Mouse (Mus musculus) liver, embryonic 14.5 days (tissue): ENCODE measurements at regions not wholly inside any gene's neighbourhood (a gene's known extent, or its start where the extent isn't known, plus 50 kb on each side); places are given as distances from the start of the nearest gene placed in this dataset.

Experiments used
- ATAC-seq: fragments of 200-750 bp; cut with Nextera tagmentation; 2 replicates; pipeline ENCODE4 v1.8.0; 2017; ENCODE audit warnings: moderate number of reproducible peaks, mild to moderate bottlenecking, moderate library complexity; ENCODE audit not compliant: insufficient read depth
- DNase-seq, 3 experiments: peaks; one replicate each; pipeline ENCODE4 v3.0.0-alpha.2; 2012 to 2013; ENCODE audit warnings: low read depth in 3 of 3, low spot score in 3 of 3
- H3K27ac ChIP-seq: fragments of 300-500 bp; sonication (generic); 2 replicates; pipeline ENCODE4 v1.5.1; 2014; ENCODE audit warnings: moderate library complexity, mild to moderate bottlenecking, control low read depth, inconsistent platforms
- H3K27me3 ChIP-seq: fragments of 300-500 bp; sonication (generic); 2 replicates; pipeline ENCODE4 v1.6.1; 2014; ENCODE audit warnings: mild to moderate bottlenecking, low read length, moderate library complexity; ENCODE audit not compliant: control insufficient read depth, insufficient read depth
- H3K36me3 ChIP-seq: fragments of 300-500 bp; sonication (generic); replicated peaks from 2 replicates; pipeline ENCODE4 v1.6.1; 2014; ENCODE audit warnings: low read depth; ENCODE audit not compliant: control insufficient read depth, insufficient read depth
- H3K4me1 ChIP-seq, 2 experiments: fragments of 200-500 bp in 1 of 2; fragments of 300-500 bp in 1 of 2; sonication (generic) in 1 of 2; replicated peaks; 2 replicates each; pipeline ENCODE4 v1.6.1; 2012 to 2014; ENCODE audit warnings: antibody characterized with exemption in 1 of 2, inconsistent platforms in 1 of 2, low read length in 1 of 2; ENCODE audit not compliant: control insufficient read depth in 2 of 2, insufficient read depth in 2 of 2
- H3K4me2 ChIP-seq: fragments of 300-500 bp; sonication (generic); 2 replicates; pipeline ENCODE4 v1.6.1; 2014; ENCODE audit warnings: low read depth, mild to moderate bottlenecking, control low read depth, moderate library complexity
- H3K4me3 ChIP-seq, 2 experiments: fragments of 200-500 bp in 1 of 2; fragments of 300-500 bp in 1 of 2; sonication (generic) in 1 of 2; 2 replicates each; pipeline ENCODE4 v1.5.1; 2012 to 2014; ENCODE audit warnings: low read depth in 2 of 2, low read length in 2 of 2, mild to moderate bottlenecking in 2 of 2, control low read depth in 1 of 2, inconsistent platforms in 1 of 2, moderate library complexity in 1 of 2; ENCODE audit not compliant: insufficient read depth in 1 of 2
- H3K9ac ChIP-seq: fragments of 300-500 bp; sonication (generic); replicated peaks from 2 replicates; pipeline ENCODE4 v1.6.1; 2014; ENCODE audit warnings: mild to moderate bottlenecking, control low read depth, moderate library complexity
- H3K9me3 ChIP-seq: fragments of 300-500 bp; sonication (generic); 2 replicates; pipeline ENCODE4 v1.6.1; 2016; ENCODE audit warnings: low read length, mixed read lengths; ENCODE audit not compliant: control insufficient read depth
- CTCF ChIP-seq: IDR thresholded peaks from 2 replicates; pipeline ENCODE4 v1.5.1; 2016; ENCODE audit warnings: antibody characterized with exemption, low read depth, control low read depth
- EP300 ChIP-seq: IDR thresholded peaks from 2 replicates; pipeline ENCODE4 v1.6.1; 2016; ENCODE audit warnings: antibody characterized with exemption, low read depth
- WGBS: fragments of 180-500 bp; shearing (Covaris S2); extraction: QIAGEN DNeasy Blood & Tissue Kit; methylation state at CpG from one replicate; pipeline ENCODE4 v1.1.7; 2014; ENCODE audit not compliant: insufficient replicate concordance; 5-methylcytosine and 5-hydroxymethylcytosine counted together

DNA sequence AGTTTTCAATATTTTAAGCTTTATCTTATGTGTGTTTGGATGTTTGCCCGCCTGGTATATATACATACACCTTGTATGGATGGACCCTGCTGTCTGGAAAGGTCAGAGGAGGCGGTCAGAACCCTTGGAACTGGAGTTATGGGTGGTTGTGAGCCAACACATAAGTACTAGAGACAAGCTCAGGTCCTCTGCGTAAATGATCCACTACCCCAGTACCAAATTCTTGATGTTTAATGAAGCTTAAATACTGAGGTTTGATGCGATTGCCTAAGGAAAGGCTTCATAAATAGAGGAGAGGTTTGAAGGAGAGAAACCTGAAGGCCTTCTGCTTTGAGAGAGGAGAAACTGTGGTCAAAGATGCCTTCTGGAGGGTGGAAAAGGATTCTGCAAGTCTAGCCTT, 388.8 kb downstream of the Med10 start:
- H3K27me3 ChIP-seq, result no peaks in the 10 kb centered on the region

DNA sequence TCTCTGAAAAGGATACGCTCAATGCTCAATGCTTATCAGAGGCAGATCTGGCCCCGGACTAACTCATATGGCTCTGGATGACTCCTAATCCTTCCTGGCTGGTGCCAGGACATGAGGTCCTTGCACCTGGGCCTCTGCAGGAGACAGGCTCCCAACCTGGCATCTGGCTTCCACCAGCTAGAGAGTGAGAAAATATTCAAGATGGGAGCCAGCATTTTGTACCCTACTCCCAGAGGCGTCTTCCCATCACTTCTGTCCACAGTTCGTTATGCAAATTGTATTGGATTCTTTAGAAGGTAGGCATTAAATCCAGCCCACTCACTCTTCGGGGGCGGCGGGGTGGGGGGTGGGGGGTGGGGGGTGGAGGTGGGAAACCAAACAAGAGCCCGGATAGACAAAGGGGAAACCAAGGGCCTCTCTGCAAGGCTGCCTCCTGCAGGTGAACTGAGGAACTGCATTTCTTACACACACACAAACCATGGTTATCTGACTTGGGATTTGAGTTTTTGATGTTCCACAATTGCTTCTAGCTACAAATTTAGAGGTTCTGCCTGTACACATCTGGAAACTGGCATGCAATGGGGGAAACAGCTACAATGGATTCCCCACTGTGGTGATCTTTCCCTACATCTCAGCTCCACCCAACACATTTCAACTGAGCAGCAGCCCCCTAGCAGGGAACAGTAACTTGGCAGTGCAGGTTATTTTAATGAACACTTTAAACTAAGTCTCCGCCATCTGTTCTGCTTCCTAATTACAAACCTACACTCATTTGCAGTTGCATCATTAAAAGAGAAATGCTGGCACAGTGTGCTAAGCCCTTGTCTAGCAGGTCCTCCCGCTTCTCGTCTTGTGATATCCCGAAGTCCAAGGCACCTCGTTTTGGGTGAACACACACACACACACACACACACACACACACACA, 390.2 kb downstream of the Med10 start:
- H3K9ac ChIP-seq, result no peak overlapping the region
- H3K9me3 ChIP-seq, result no peaks in the 10 kb centered on the region
- H3K4me1 ChIP-seq, result no peaks in the 10 kb centered on the region
- no peak overlapping the region for H3K27ac ChIP-seq
- H3K27me3 ChIP-seq, result no peaks in the 10 kb centered on the region
- H3K36me3 ChIP-seq, result no peaks in the 10 kb centered on the region
- TF ChIP-seq EP300 (no peak), CTCF (no peak; the same call in 1 of the 2 replicates)
- H3K4me2 ChIP-seq, result no peak overlapping the region
- no peak for ATAC-seq
- no peak for DNase-seq
- H3K4me3 ChIP-seq, result no peak overlapping the region
- 60% methylated on average over 13 of the region's 13 CpGs for WGBS

More for the DNA sequence above, 388.8 kb downstream of the Med10 start:
- Histone ChIP-seq H3K9me3 (no peaks in the 10 kb centered on the region), H3K4me2 (no peak overlapping the region), H3K27ac (no peak overlapping the region), H3K9ac (no peak overlapping the region), H3K4me1 (no peaks in the 10 kb centered on the region), H3K4me3 (no peak overlapping the region), H3K36me3 (no peaks in the 10 kb centered on the region)
- TF ChIP-seq EP300 (no peak), CTCF (no peak)
- WGBS, result 57% methylated on average over 4 of the region's 4 CpGs
- ATAC-seq (no peak), DNase-seq (no peak)

DNA sequence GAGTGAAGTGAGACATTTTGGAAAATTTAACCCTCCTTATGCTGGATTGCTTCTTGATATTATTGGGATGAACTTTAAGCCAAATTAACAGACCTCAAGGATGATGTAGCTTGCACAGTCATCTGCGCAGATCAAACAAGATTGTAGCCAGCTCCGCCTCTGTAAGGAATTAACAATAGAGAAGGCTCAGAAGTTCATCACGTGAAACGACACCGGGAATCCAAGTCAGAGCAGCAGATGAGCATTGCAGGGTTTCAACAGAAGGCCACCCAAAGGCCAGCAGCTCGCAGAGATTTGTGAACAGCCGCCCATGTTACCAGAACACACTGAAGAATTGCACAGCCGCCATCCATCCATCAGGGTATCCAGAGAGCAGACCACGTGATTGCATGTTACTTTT, 391.1 kb downstream of the Med10 start:
- ATAC-seq (no peak), DNase-seq (no peak)
- Histone ChIP-seq H3K4me3 (no peak overlapping the region), H3K9me3 (no peaks in the 10 kb centered on the region), H3K27ac (no peak overlapping the region), H3K27me3 (no peaks in the 10 kb centered on the region), H3K4me2 (no peak overlapping the region), H3K36me3 (no peaks in the 10 kb centered on the region), H3K9ac (no peak overlapping the region), H3K4me1 (no peaks in the 10 kb centered on the region)
- TF ChIP-seq EP300 (no peak), CTCF (no peak)
- WGBS, result 74% methylated on average over 9 of the region's 9 CpGs

DNA sequence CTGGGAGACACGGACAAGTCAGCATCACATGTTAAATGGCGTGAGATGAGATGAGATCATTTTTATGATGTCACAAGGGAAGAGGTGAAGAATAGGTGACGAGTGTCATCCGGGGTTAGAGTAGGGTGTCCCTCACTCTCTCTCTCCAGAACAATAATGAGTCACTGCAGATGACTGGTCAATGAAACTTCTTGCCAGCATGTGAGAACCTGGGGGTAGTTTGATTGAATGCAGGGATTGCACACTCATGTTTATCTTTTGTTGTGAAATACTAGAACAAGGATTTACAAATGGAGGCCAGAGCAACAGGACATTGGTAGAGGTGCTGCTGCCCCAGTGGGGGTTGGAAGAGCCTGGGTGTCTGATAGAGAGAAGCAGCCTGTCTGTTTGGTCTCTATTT, 393.7 kb downstream of the Med10 start:
- Histone ChIP-seq H3K9me3 (no peaks in the 10 kb centered on the region), H3K36me3 (no peaks in the 10 kb centered on the region), H3K27ac (no peak overlapping the region), H3K4me1 (no peaks in the 10 kb centered on the region), H3K9ac (no peak overlapping the region), H3K4me2 (no peak overlapping the region), H3K4me3 (no peak overlapping the region), H3K27me3 (no peaks in the 10 kb centered on the region)
- ATAC-seq (no peak), DNase-seq (no peak)
- no peak for TF ChIP-seq CTCF
- TF ChIP-seq EP300, result no peak
- WGBS, result 56% methylated on average over 4 of the region's 4 CpGs

DNA sequence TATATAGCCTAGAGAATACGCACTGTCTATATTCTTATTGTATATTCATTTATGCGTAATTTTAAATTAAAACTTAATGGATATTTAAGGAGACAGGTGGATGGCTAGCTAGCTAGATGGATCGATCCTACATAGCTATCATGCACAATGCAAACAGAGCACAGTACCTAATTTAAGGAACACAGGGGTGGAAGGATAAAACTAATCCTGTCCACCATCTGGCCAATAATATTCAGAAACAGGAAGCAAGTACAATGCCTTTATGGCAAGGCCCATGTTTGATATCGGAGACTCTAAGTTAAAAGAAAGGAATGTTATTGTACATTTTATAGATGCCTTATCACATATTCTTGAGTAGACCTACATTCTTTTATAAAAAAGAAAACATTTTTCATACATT, 396.4 kb downstream of the Med10 start:
- 62% methylated on average over 4 of the region's 4 CpGs for WGBS
- H3K4me1 ChIP-seq, result no peaks in the 10 kb centered on the region
- no peaks in the 10 kb centered on the region for H3K36me3 ChIP-seq
- H3K4me3 ChIP-seq, result no peak overlapping the region
- H3K27me3 ChIP-seq, result no peaks in the 10 kb centered on the region
- TF ChIP-seq CTCF, result no peak
- TF ChIP-seq EP300, result no peak
- no peak overlapping the region for H3K4me2 ChIP-seq
- H3K9ac ChIP-seq, result no peak overlapping the region
- ATAC-seq, result no peak
- no peak overlapping the region for H3K27ac ChIP-seq
- H3K9me3 ChIP-seq, result no peaks in the 10 kb centered on the region
- no peak for DNase-seq
